Mouse (Mus musculus) liver, embryonic 14 days (tissue): ENCODE results near the gene Tmsb15b2. TPM values are rescaled to one million over a fixed set of nuclear protein-coding genes. Genes with fewer than 3 reads are reported as not detected.

Source experiments
- polyA plus RNA-seq: library from polyadenylated mRNA; depleted of rRNA; stranded (reverse); fragments of >200 nt; gene quantifications from 2 replicates; pipeline ENCODE4 v1.2.3, GENCODE M21; 2012; rRNA removed

The Tmsb15b2 gene
- polyA plus RNA-seq: 2.6 and 3.6 TPM in 2 replicates

GRCm38 (mm10) chrX:136975397-136975796, at the start of gene Tmsb15b2:
Gene Tmsb15b2 (minus strand): TSS chrX:136975497.

GRCm38 (mm10) chrX:136992978-136993547, 17.8 kb upstream of the Tmsb15b2 start, which contains the start of gene Zcchc18:
Gene Zcchc18 (plus strand): TSS chrX:136993155.

GRCm38 (mm10) chrX:136976424-136977084, 1.3 kb upstream of the Tmsb15b2 start, which contains the start of the genes Tmsb15l and Tmsb15b1:
Gene Tmsb15l (minus strand): TSS chrX:136976869.
Gene Tmsb15b1 (minus strand): TSS chrX:136976874.

GRCm38 (mm10) chrX:136927031-136927430, 48.3 kb downstream of the Tmsb15b2 start, which contains the start of gene H2bfm:
Gene H2bfm (plus strand): TSS chrX:136927325.

Other genes starting within 250 kb of the Tmsb15b2 start
- gene Morf4l2, start 231.8 kb downstream of the Tmsb15b2 start, polyA plus RNA-seq: 122 and 139 TPM in 2 replicates
- not detected in 2 replicates for gene Glra4, start 195.4 kb downstream of the Tmsb15b2 start, polyA plus RNA-seq
- 0.78 and 0.81 TPM in 2 replicates for gene Plp1, start 152.8 kb downstream of the Tmsb15b2 start, polyA plus RNA-seq
- gene Rab9b, start 106.7 kb downstream of the Tmsb15b2 start, polyA plus RNA-seq: 0.01 TPM in 2 replicates
- not detected in 2 replicates for gene H2bfm, start 48.2 kb downstream of the Tmsb15b2 start, polyA plus RNA-seq
- gene Tmsb15l, start 1.4 kb upstream of the Tmsb15b2 start, polyA plus RNA-seq: 1.2 and 1.3 TPM in 2 replicates
- 1.2 and 1.7 TPM in 2 replicates for gene Tmsb15b1, start 1.4 kb upstream of the Tmsb15b2 start, polyA plus RNA-seq
- 0.02 and 0.09 TPM in 2 replicates for gene Zcchc18, start 17.7 kb upstream of the Tmsb15b2 start, polyA plus RNA-seq
- 1.6 TPM in 2 replicates for gene Slc25a53, start 62.8 kb upstream of the Tmsb15b2 start, polyA plus RNA-seq
- 0.44 and 0.59 TPM in 2 replicates for gene Fam199x, start 74.1 kb upstream of the Tmsb15b2 start, polyA plus RNA-seq
- not detected in 2 replicates for gene Esx1, start 146.6 kb upstream of the Tmsb15b2 start, polyA plus RNA-seq